Mouse (Mus musculus): ENCODE results near the gene Rcor1.

Gene Rcor1

DNA sequence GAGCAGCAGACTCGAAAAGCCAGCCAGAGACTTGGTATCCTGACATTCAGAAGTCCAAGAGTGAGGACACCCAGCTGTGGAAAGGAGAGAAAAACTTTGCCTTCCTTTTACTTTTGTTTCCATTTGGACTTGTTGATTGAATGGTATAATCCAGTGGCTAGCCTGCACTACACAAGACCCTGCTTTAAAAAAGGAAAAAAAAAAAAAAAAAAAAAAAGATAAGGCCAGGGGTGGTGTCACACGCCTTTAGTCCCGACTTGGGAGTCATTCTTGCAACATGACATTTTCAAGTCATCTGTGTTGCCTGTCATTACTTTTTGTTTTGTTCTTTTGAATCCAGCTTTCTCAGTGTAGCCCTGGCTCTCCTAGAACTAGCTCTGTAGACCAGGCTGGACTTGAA, 17.6 kb upstream of the Rcor1 start:
- no peak for DNase-seq (ENCODE audit: low spot score)

DNA sequence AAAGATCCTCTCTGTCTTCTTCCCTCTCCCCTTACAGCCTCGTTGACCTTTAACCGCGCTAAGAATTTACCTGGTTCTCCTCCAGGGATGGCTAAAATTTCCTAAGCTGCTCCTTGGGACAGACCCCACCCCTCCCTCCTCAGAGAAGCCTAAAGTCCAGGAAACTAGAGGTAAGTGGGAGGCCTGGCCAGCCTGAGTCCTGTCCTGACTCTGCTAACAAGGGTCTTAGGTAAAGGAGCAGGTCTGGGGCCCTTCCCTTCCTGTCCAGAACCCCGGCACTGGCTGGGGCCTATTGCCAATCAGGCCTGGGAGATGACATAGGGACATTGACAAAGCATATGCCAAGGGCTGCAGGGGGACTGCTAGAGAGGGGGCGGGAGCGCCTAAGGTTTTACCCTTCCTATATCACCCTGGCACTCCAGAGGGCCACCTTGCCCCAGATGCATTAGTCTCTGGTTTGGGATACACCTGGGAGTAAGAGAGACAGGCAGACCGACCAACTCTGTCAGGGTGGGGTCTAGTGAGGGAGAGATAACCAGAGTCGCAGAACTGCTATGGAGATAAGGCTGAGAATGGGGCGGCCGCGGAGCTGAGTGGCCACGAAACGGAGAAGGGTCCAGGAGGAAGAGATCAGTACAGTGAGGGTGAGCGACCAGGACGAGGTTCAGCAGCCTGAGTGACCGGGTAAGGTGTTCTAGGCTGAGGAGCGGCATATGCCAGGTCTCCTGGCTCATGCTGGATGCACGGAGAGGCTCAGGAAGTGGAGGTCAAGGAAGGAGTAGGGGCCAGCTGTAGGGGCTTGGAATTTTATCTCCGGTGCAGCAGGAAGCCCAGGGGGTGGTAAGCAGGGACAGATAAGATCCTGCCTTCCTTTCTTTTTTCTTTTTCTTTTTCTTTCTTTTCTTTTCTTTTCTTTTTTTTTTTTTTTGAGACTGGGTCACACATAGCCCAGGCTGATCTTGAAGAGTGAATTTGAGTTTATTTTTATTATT, 10.7 kb upstream of the Rcor1 start:
- DNase-seq (ENCODE audit: low spot score), result no peak

GRCm38 (mm10) chr12:111029291-111029890, 9.8 kb upstream of the Rcor1 start:
- DNase-seq (ENCODE audit: low spot score), result no peak

DNA sequence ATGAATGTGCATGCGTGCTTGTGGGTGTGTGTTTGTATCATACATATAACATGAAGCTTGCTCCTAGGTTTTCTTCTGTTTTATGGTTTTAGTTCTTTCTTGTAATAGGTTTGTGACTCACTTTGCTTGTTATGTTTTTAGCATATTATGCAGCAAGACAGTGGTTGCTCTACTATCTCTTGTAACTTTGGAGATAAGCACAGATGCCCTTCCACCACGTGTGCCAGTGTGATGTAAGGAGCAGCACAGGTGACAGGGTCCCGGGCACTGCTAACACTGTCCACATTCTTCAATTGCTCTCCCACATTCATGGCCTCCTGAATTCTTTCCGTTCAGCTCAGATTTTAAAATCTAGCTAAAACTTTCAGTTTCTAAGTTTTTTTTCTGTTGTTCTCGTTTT, 6.3 kb upstream of the Rcor1 start:
- no peak for DNase-seq (ENCODE audit: low spot score)

DNA sequence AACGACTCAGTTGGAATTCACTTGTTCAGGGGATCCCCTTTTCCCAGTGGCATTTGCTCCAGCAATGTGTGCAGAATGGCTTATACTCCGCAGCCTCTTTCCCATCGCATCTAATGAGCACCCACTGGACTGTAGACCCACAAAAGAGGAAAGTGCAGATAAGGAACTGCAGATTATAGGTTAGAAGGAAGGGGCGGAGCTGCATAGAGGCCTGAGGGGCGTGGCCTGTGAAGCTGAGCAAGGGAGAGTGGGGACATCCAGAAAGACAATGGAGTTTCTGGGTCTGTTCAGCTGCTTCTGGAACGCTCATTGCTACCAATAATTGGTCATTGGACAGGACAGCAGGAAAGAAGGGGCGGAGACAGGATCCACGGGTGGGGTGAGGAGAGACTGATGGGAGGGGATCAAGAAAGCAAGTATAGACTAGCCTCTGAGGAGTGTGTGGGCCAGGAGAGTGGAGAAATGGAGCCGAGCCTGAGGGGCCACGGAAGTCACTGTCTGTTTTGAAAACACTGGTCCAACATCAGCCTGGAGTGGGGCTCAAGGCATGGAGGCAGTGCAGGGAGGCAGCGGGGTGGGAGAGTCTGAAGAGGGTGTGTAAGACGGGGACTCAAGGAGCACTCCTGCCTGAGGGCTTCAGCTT, 3.8 kb upstream of the Rcor1 start:
- DNase-seq (ENCODE audit: low spot score), result no peak

DNA sequence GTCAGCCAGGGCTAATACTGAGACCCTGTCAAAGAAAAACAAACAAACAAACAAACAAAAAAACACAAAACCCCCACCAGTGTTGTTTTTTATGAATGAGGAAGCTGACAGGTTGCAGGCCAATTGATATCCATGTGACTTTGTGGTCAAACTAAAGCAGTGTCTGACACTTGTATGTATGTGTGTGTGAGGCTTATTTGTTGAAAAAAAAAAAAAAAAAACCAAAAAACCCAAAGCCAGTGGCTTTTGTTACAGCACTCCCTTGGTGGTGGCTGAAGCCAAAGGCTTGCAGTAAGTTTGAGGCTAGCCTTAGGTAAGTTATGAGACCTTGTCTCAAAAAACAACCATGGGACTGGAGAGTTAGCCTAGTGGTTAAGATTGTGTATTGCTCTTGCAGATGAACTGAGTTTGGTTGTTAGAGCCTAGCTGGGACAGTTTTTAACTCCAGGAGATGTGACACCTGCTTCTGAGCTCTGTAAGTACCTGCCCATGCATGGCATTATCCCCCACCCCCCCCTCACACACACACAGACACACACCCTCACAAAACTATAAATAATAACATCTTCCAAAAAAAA, 2.9 kb upstream of the Rcor1 start:
- no peak for DNase-seq (ENCODE audit: low spot score)

DNA sequence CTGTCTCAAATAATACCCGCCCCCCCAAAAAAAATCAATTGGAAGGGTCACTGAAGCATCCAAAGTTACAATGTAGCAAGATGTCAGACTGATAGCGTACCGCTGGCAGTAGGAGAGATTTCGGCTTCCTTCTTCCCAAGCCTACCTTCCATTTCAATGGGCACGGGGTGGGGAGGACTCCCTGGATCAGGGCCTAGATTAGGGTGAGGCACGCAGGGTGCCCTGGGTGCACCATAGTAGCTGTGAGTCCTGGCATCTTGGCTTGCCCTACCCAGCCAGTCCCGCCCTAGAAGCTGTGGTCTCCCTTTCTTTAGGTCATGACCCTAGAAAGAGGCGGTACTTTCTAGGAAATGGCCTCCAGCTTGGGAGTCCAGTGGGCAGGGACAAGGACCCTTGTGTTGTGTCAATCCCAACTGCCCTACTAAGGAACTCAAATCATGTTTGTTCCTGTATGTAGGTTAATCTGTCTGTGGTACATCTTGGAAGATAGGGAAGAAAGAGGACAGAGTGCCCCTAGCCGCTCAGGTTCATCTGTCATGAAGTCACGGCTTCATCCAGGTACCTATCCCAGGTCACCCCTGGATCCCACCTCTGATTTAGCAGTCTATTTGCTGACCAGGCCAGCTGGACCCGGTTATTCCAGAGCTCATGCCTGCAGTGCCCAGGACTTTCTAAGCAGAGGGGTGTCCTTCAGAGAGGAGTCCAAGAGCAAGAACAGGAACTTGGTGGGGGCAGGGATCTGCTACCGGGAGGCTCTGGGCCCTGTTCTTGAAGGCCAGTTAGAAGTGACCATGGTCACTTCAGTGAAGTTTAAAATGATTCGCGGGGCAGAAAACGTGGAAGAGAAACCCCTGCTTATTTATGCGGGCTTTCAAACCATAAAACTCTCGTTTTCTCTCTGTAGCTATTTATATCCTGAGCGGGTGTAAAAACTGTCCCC, 1.6 kb upstream of the Rcor1 start:
- peak; percentile 62 for DNase-seq (ENCODE audit: low spot score)

DNA sequence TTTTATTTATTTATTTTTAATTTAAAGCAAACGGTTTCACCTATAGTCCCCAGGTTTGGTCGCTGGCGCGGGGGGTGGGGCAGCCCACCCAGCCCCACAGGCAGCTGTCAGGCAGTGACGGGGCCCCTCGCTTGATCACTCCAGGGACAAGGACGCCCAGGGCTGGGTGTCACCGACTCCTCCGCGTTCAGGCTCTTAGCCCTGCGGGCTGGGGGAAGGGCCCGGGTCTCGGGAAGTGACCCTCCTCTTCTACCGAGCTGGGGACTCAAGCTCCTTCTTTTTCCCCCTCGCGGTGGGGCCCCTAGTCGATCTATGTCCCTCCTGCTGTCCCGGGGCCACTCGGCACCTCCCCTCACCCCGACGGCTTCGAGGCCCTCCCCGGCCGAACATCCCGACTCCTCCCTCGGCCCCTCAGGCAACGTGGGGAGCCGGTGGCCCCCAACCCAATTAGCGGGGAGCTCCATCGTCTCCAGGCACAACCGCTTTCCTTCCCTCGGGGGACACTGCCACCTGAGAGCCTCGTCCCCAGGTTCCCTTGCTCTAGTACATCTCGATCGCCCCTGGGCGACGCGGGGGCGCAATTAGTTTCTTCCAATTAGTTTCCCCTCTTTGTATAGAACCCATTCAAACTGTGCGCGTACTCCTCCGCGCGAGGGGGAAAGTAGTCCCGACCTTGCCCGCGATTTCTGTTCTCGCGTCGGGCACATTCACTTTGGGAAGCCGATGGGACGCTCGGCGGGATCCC, 748 bp upstream of the Rcor1 start:
- peak; percentile 70 for DNase-seq (ENCODE audit: low spot score)

- peak; percentile 41 for DNase-seq (ENCODE audit: low spot score)
These were observed 800 bp downstream of the Rcor1 start for GRCm38 (mm10) chr12:111039771-111040530.

- no peak for DNase-seq (ENCODE audit: low spot score)
These were observed 1.3 kb downstream of the Rcor1 start for GRCm38 (mm10) chr12:111040531-111040860.

DNA sequence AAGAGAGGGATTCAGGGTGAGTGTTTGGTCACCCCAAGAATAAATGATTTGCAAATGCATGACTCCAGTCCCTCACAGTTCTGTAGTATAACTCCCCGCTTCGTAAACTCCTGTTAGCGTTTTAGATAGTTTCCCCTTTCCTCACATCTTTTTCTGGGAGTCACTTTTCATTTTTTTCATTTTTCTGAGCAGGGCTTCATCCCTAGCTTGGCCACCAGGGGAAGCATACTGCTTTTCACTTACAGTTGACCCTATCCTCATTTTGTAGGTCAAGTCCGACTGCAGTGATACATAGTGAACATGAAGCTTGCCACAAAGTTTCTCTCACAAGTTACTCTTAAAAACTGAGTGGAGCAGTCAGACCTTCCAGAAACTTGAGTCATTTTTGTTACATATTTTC, 2.0 kb downstream of the Rcor1 start:
- peak; percentile 28 for DNase-seq (ENCODE audit: low spot score)

GRCm38 (mm10) chr12:111042365-111042764, 3.2 kb downstream of the Rcor1 start:
- no peak for DNase-seq (ENCODE audit: low spot score)

- DNase-seq (ENCODE audit: low spot score), result no peak
These were observed 5.7 kb downstream of the Rcor1 start for GRCm38 (mm10) chr12:111044880-111045279.

GRCm38 (mm10) chr12:111046866-111047265, 7.7 kb downstream of the Rcor1 start:
- no peak for DNase-seq (ENCODE audit: low spot score)

- no peak for DNase-seq (ENCODE audit: low spot score)
These were observed 9.1 kb downstream of the Rcor1 start for GRCm38 (mm10) chr12:111048201-111048600.

- no peak for DNase-seq (ENCODE audit: low spot score)
These were observed 11.1 kb downstream of the Rcor1 start for GRCm38 (mm10) chr12:111050256-111050655.

DNA sequence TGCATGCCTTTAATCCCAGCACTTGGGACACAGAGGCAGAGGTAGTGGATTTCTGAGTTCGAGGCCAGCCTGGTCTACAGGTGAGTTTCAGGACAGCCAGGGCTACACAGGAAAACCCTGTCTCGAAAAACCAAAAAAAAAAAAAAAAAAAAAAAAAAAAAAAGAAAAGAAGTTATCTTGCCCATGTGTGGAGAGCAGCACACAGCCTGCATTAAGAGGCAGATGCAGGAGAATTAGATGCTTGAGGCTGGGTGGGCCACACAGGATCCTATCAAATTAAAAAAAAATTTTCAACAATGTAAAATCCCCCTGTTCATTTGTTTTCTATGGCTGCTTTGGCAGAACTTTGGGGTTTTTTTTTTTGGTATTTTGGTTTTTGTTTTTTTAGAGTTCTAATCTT, 24.2 kb downstream of the Rcor1 start:
- no peak for DNase-seq (ENCODE audit: low spot score)

DNA sequence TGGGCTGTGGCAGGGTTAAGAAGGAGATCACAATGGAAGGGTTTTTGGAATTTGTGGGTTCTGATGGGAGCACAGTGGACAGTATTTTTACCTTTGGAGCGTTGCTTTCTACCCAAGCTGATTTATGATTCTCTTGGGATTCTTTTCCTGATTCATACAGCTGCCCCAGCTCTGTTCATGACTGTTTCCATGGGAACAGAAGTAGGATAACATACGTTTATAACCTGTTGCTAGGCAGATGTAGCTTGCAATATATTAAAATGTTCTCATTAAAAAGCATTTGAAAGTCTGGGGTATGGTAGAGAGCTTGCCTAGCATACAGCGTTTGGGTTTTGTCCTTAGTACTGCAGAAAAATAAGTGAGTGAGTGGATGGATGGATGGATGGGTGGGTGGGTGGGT, 25.1 kb downstream of the Rcor1 start:
- DNase-seq (ENCODE audit: low spot score), result no peak

- DNase-seq (ENCODE audit: low spot score), result no peak
These were observed 26.2 kb downstream of the Rcor1 start for GRCm38 (mm10) chr12:111065330-111065729.

GRCm38 (mm10) chr12:111067816-111068215, 28.7 kb downstream of the Rcor1 start:
- DNase-seq (ENCODE audit: low spot score), result no peak

Measured in testis, postnatal 14 days (tissue).